Mouse (Mus musculus): ENCODE results near the gene Cd244a.

DNA sequence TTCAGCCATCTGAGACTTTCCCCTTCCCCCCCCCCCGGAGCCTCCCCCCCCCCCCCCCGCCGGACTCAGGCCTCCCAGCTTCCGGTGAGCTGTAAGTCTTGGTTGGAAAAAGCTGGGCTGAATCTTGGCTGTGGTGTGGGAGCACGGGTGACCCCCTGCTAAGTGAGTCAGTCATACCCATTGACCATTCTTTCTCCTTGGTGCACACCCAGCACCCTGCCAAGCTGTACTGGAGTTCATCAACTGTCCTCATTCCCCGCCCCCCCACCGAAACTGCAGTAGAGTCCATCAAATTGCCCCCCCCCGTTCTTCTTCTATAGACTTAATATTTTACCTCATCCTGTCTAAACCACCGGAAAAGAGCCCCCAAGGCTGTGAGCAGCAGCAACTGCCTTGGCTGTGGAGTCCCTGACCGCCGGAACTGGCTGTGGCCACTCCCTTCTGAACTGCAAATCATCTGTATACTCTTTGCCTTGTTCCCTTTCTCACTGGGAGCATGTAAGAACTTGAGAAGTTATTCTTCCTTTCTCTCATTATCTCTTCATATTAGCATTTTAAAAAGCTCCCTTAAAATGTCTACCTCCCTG, 2.7 kb downstream of the Cd244a start:
- TF ChIP-seq TAL1 (IDR thresholded peaks at IDR 0.05; ENCODE audit: low read length): no peak
- TF ChIP-seq GATA1 (IDR thresholded peaks at IDR 0.05; ENCODE audit: low read length): no peak

Measured in erythroblast, embryonic 14.5 days (primary cell).